Mouse (Mus musculus) hindbrain, embryonic 15.5 days (tissue): ENCODE data around the gene Aplp1. TPM values are rescaled to one million over a fixed set of nuclear protein-coding genes. Genes with fewer than 3 reads are reported as not detected.
A peak's percentile ranks its signal among the peaks of the same experiment; 100 is the strongest.

Experiments used
- ATAC-seq: fragments of 200-750 bp; cut with Nextera tagmentation; 2 replicates; pipeline ENCODE4 v1.8.0; 2017; ENCODE audit warnings: low read depth, moderate number of reproducible peaks, moderate TSS enrichment; ENCODE audit not compliant: low FRiP score
- H3K27ac ChIP-seq: fragments of 300-500 bp; sonication (generic); replicated peaks from 2 replicates; pipeline ENCODE4 v1.5.1; 2015; ENCODE audit warnings: mild to moderate bottlenecking, inconsistent platforms
- H3K27me3 ChIP-seq: fragments of 300-500 bp; sonication (generic); 2 replicates; pipeline ENCODE4 v1.6.1; 2015; ENCODE audit warnings: control low read depth, inconsistent platforms
- H3K36me3 ChIP-seq: fragments of 300-500 bp; sonication (generic); 2 replicates; pipeline ENCODE4 v1.6.1; 2015; ENCODE audit warnings: control low read depth, inconsistent platforms
- H3K4me1 ChIP-seq: fragments of 300-500 bp; sonication (generic); replicated peaks from 2 replicates; pipeline ENCODE4 v1.6.1; 2015; ENCODE audit warnings: control low read depth, inconsistent platforms
- H3K4me2 ChIP-seq: fragments of 300-500 bp; sonication (generic); 2 replicates; pipeline ENCODE4 v1.6.1; 2015; ENCODE audit warnings: moderate library complexity, mild to moderate bottlenecking, inconsistent platforms
- H3K4me3 ChIP-seq: fragments of 300-500 bp; sonication (generic); 2 replicates; pipeline ENCODE4 v1.5.1; 2015; ENCODE audit warnings: mild to moderate bottlenecking, inconsistent platforms
- H3K9ac ChIP-seq: fragments of 300-500 bp; sonication (generic); 2 replicates; pipeline ENCODE4 v1.6.1; 2015; ENCODE audit warnings: inconsistent platforms
- H3K9me3 ChIP-seq: fragments of 300-500 bp; sonication (generic); 2 replicates; pipeline ENCODE4 v1.6.1; 2016; ENCODE audit warnings: control low read depth, inconsistent platforms
- WGBS: fragments of 180-500 bp; shearing (Covaris S2); methylation state at CpG from one replicate; pipeline ENCODE4 v1.1.7; 2015; 5-methylcytosine and 5-hydroxymethylcytosine counted together
- polyA plus RNA-seq: library from polyadenylated mRNA; unstranded; fragments of >200 nt; fragmentation: Nextera tagmentation; extraction: Ambion mirVana; gene quantifications from 2 replicates; pipeline ENCODE4 v1.2.1, GENCODE M21; 2015

Aplp1 gene
- polyA plus RNA-seq, 1 experiment from 2014 or later: 762 TPM

DNA sequence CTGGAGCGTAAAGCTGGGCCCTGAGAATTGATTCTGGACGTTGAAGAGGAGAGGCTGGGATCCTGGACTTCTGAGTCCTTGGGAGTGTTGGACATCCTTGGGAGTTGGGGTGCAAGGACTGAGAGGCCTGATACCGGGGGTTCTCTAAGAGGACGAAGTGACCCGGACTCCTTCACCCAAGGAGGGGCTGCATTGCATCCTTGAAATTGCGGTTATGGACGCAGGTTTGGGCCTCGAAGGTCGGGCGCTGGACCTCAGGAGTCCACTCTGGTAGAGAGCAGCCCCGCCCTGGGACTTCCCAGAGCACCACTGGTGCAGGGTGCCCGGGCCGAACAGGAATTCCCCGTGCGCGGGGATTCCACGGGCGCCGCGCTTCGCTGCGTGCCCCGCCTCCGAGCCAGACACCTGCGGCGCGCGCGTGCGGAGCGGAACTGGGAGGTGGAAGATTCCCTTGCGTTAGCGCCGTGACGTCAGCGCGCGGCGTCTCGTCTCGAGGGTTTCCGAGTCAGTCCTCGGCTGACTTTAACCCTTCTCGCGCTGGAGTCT is 23.4 kb downstream of the Aplp1 start:
- H3K4me3 ChIP-seq: peak overlapping the region; percentile 74
- ATAC-seq: peak; percentile 90

DNA sequence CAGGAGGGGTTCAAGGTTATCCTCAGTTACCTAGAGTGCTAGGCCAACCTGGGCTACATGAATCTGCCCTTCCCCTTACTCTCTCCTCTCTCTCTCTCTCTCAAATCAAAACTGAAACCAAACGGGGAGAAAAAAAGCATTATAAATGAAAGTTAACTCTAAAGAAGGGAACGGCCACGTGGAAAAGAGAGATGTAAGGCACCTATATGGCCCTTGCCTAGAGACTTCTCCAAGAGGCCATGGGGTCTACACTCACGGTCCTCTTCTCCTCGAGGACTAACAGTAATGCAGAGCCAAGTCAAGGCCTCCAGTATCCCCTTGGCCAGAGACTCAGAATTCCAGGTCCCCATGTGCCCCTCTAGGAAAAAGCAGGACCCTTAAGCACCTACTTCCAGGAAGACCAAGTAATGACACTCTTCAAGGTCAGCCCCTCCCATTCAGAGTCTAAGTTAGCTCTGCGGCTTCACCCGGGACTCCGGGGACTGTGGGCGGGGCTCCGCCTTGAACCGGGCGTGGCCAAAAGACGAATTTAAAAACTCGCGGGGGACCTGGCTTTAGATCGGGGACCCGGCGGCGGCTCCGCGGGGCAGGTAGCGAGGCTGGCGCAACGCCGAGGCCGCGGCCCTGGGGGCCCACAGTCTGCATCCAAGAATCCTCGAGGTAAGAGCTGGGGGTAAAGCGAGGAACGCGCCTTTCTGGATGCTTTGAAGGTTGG is 24.0 kb downstream of the Aplp1 start, which contains the start of gene Nfkbid:
Gene Nfkbid (plus strand): TSS at position 558 of the 715 bp plus-strand sequence.
- 0 out of 2 replicates have a peak, but pooled peaks cover 6% of the 10 kb centered on the region for H3K36me3 ChIP-seq
- H3K9ac ChIP-seq: peak within 1 kb of the TSS; percentile 69
- H3K4me1 ChIP-seq: peaks cover 20% of the 10 kb centered on the region
- H3K9me3 ChIP-seq: no peaks in the 10 kb centered on the region
- 10% methylated on average over 31 of the region's 31 CpGs for WGBS
- peak within 1 kb of the TSS; percentile 96 for H3K4me2 ChIP-seq
- 0 out of 2 replicates have a peak, but pooled peaks have one; percentile 1 for ATAC-seq
- peak within 1 kb of the TSS; percentile 75 for H3K27ac ChIP-seq
- no peaks in the 10 kb centered on the region for H3K27me3 ChIP-seq
- peak within 1 kb of the TSS; percentile 74 for H3K4me3 ChIP-seq

More for the DNA sequence above, 23.4 kb downstream of the Aplp1 start:
- WGBS: under 1% methylated on average over 45 of the region's 45 CpGs
- peak overlapping the region; percentile 75 for H3K27ac ChIP-seq
- H3K27me3 ChIP-seq: no peaks in the 10 kb centered on the region
- H3K36me3 ChIP-seq: peaks cover 12% of the 10 kb centered on the region; the same call in 1 of the 2 replicates
- H3K4me2 ChIP-seq: peak overlapping the region; percentile 96
- no peaks in the 10 kb centered on the region for H3K9me3 ChIP-seq
- peak overlapping the region; percentile 69 for H3K9ac ChIP-seq
- H3K4me1 ChIP-seq: peaks cover 20% of the 10 kb centered on the region

DNA sequence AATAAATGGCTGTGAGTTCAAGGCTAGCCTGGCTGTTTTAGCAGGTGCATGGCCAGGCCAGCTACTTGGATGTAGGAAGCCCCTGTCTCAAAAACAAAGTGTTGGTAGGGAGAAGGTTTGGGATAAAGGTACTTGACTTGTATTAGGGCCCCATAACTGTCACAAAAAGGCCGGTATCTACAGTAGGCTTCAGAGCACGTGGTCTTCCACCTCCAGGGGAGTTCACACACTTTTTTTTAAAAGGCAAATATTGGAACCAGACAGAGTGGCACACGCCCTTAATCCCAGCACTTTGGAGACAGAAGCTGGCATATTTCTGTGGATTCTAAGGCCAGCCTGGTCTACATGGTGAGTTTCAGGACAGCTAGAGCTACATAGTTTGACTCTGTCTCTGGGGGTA is 24.7 kb downstream of the Aplp1 start:
- 87% methylated on average over 3 of the region's 3 CpGs for WGBS
- no peak overlapping the region for H3K4me3 ChIP-seq
- H3K36me3 ChIP-seq: 0 out of 2 replicates have a peak, but pooled peaks cover 2% of the 10 kb centered on the region
- ATAC-seq: no peak
- no peak overlapping the region for H3K9ac ChIP-seq
- H3K4me2 ChIP-seq: no peak overlapping the region
- peaks cover 20% of the 10 kb centered on the region for H3K4me1 ChIP-seq
- H3K27ac ChIP-seq: no peak overlapping the region
- no peaks in the 10 kb centered on the region for H3K27me3 ChIP-seq
- no peaks in the 10 kb centered on the region for H3K9me3 ChIP-seq

DNA sequence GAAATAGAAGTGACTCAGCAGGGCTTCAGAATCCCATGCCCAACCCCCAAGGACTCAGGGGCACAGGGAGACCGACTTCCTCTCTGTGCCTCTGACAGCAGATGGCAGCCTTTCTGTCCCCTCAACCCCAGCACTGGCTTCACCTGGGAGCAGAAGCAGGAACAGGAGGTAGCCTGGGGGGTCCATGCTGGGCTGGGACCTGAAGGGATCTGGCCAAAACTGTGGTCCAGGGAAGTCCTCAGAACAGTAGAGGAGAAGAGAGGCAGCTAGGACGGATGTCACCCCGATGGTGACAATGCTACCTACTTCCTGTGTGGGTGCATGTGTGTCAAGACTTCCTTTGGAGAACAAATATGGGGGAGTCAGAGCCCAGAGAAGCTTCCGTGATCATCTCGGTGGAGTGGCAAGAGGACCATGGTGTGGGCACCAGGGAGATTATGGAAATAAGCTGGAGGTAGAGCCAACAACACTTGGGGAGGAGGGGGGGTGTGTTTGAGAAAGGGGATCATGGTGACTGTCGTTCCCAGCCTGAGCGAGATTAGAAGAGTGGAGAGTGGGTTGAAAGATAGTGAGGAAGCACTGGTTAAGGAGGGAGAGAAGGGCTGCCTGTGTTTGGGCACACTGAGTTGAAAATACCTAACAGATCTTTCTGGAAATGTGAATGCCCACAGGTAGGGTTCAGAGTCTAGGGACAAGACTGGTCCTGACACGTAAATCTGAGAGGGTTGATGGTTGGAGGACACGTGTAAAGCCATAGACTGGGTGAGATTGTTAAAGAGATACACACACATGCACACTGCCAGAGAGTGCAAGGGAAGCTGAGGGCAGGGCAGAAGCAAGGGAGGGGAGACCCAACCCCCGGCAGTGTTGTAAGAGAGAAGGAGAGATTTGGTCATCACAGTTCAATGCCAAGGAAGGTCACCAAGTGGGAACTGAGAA is 25.5 kb downstream of the Aplp1 start, which contains the start of gene Hcst:
Gene Hcst (minus strand): TSS at position 294 of the 939 bp plus-strand sequence.
- no peak for ATAC-seq
- 76% methylated on average over 10 of the region's 10 CpGs for WGBS
- no peak within 1 kb of the TSS for H3K4me2 ChIP-seq
- no peak within 1 kb of the TSS for H3K9ac ChIP-seq
- no peak within 1 kb of the TSS for H3K4me3 ChIP-seq
- H3K27me3 ChIP-seq: no peaks in the 10 kb centered on the region
- H3K36me3 ChIP-seq: no peaks in the 10 kb centered on the region
- no peak within 1 kb of the TSS for H3K27ac ChIP-seq
- peaks cover 20% of the 10 kb centered on the region for H3K4me1 ChIP-seq
- no peaks in the 10 kb centered on the region for H3K9me3 ChIP-seq

DNA sequence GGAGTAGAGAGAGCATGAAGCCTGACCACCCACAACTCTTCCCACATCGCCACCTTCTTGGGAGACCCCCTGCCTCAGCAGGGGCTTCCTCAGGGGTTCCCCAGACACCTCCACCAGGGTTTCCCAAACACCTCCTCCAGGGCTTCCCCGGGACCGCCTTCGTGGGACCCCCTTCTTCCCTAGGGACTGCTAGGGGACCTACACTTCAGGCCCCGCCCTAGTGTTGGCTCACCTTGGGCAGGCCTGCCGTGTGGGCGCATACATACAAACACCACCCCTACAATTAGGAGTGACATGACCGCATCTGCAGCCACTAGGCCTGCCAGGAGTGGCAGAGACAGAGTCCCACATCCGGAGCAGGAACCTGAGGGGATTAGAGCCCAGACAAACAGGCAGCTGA is 27.5 kb downstream of the Aplp1 start:
- no peak overlapping the region for H3K4me3 ChIP-seq
- H3K27me3 ChIP-seq: no peaks in the 10 kb centered on the region
- H3K4me1 ChIP-seq: peaks cover 12% of the 10 kb centered on the region
- no peaks in the 10 kb centered on the region for H3K9me3 ChIP-seq
- H3K9ac ChIP-seq: no peak overlapping the region
- no peak overlapping the region for H3K4me2 ChIP-seq
- H3K36me3 ChIP-seq: no peaks in the 10 kb centered on the region
- 81% methylated on average over 9 of the region's 9 CpGs for WGBS
- no peak overlapping the region for H3K27ac ChIP-seq
- no peak for ATAC-seq

DNA sequence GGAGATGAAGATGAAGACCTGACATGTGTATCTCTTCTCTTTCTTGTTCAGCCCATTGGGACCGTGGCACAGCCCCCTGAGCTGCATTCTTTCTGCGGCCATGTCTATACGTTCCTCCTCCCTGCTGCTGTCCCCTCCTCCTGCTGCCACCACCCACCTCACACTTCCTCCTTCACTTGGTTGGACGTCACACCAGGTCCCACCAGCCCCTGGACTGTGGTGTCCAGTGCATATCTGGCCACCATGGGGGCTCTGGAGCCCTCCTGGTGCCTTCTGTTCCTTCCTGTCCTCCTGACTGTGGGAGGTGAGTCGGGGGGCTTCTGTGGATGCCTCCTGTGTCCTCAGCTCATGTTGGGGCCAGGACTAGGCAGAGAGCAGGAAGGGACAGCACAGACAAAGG is 31.7 kb downstream of the Aplp1 start, which contains the start of gene Tyrobp:
Gene Tyrobp (plus strand): TSS at position 165 of the 400 bp plus-strand sequence.
- Histone ChIP-seq H3K4me1 (no peaks in the 10 kb centered on the region), H3K27me3 (no peaks in the 10 kb centered on the region), H3K9me3 (no peaks in the 10 kb centered on the region), H3K27ac (no peak within 1 kb of the TSS), H3K9ac (no peak within 1 kb of the TSS), H3K4me2 (no peak within 1 kb of the TSS), H3K4me3 (no peak within 1 kb of the TSS), H3K36me3 (no peaks in the 10 kb centered on the region)
- ATAC-seq: no peak
- WGBS: 73% methylated on average over 5 of the region's 5 CpGs

DNA sequence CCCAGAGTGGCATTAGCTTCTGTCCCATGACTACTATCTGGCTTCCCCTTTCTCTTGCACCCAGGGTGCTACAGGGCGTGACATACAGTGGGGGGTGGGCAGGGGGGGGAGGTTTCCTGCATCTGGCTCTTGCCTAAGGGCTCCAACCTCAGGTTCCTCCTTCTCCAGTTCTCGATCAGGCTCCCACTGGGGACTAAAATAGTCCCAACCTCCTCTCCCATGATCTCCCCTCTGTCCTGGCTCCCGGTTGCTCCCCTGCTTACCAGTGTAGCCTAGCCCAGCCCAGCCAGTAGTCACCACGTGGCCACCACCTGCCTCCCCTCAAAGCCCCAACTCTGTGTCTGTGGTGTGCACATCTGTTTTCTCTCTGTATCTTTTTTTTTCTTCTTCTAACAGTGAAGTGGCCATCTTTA is 32.6 kb downstream of the Aplp1 start:
- no peaks in the 10 kb centered on the region for H3K4me1 ChIP-seq
- H3K9me3 ChIP-seq: no peaks in the 10 kb centered on the region
- H3K9ac ChIP-seq: no peak overlapping the region
- ATAC-seq: no peak; the same call in 1 of the 2 replicates
- no peaks in the 10 kb centered on the region for H3K27me3 ChIP-seq
- H3K4me3 ChIP-seq: no peak overlapping the region
- H3K36me3 ChIP-seq: no peaks in the 10 kb centered on the region
- WGBS: 64% methylated on average over 4 of the region's 4 CpGs
- H3K27ac ChIP-seq: no peak overlapping the region
- no peak overlapping the region for H3K4me2 ChIP-seq

DNA sequence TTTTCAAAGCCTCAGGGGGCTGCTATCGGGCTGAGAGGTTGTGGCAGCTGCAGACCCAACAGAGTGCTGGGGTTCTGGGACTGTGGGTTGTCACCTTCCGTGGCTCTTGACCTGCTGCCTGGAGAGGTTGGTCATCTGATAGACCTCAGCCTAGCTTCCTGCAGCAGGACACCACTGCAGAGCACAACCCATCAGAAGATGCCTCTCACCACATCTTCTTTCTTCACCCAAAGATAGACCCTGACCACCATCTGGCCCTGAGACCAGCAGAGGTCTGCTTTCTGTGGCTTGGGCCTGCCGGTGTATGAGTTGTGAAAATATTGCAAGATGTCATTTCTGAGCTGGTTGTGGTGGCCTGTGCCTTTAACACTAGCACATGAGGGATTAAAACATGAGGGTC is 34.3 kb downstream of the Aplp1 start:
- H3K4me2 ChIP-seq: no peak overlapping the region
- H3K27ac ChIP-seq: no peak overlapping the region
- no peak for ATAC-seq
- no peak overlapping the region for H3K4me3 ChIP-seq
- WGBS: 78% methylated on average over 3 of the region's 3 CpGs
- H3K9me3 ChIP-seq: no peaks in the 10 kb centered on the region
- no peak overlapping the region for H3K9ac ChIP-seq
- no peaks in the 10 kb centered on the region for H3K4me1 ChIP-seq
- H3K36me3 ChIP-seq: no peaks in the 10 kb centered on the region
- H3K27me3 ChIP-seq: no peaks in the 10 kb centered on the region

DNA sequence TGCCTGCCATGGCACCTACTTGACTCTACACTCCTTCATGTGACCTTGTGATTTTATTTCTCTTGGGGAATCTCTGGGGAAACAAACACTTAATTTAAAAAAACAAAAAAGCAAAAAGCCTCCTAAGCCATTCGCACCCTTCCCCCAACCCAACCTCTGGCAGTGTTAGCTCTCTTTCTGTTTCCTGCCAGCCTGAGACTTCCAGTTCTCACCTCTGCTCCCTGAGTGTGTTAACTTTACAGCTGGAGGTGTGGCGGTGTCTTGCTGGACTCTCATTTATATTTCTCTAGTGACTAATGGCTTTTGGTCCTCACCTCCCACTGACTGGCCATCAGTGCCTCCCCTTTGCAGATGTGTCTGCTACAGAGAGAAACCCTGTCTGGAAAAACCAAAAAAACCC is 35.5 kb downstream of the Aplp1 start:
- WGBS: 86% methylated on average over 2 of the region's 2 CpGs
- Histone ChIP-seq H3K4me1 (no peaks in the 10 kb centered on the region), H3K4me3 (no peak overlapping the region), H3K9ac (no peak overlapping the region), H3K4me2 (no peak overlapping the region), H3K27ac (no peak overlapping the region), H3K9me3 (no peaks in the 10 kb centered on the region), H3K36me3 (no peaks in the 10 kb centered on the region), H3K27me3 (no peaks in the 10 kb centered on the region)
- no peak for ATAC-seq

DNA sequence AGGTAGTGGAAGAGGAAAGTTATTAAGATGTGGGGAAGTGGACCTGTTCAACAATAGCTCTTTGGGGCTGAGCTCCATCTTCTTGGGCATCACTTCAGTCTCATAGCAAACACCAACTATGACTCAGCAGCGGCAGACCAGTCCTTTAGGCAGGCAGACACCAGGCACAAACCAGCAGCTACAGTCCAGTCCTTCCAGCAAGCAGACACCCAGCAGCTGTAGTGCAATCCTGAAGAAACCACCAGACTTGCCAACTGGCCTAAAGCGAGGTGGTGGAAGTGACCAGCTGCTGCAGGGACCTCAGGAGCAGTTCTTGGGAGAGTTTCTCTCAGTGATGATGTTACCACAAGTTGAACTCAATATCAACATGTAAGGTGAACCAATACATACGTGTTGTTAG is 36.7 kb downstream of the Aplp1 start:
- ATAC-seq: no peak
- no peaks in the 10 kb centered on the region for H3K27me3 ChIP-seq
- no peak overlapping the region for H3K4me2 ChIP-seq
- H3K9ac ChIP-seq: no peak overlapping the region
- WGBS: 85% methylated on average over 3 of the region's 3 CpGs
- no peaks in the 10 kb centered on the region for H3K36me3 ChIP-seq
- H3K9me3 ChIP-seq: no peaks in the 10 kb centered on the region
- no peak overlapping the region for H3K27ac ChIP-seq
- no peak overlapping the region for H3K4me3 ChIP-seq
- no peaks in the 10 kb centered on the region for H3K4me1 ChIP-seq

DNA sequence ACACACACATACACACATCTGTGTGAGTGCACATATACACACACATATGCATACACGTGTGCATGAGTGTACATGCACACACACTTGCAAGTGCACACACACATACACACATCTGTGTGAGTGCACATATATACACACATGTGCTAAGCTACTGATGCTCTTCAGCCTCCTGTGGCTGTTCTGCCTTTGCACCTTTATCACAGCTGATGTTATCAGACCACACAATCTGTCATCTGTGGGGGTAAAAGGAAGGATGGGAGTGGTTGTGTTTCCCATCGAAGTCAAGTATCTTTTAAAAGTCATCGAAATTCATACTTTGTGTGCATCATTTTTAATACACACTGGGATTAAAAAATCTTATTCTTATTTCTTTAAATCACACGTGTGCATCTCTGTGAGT is 43.0 kb downstream of the Aplp1 start:
- Histone ChIP-seq H3K4me1 (0 out of 2 replicates have a peak, but pooled peaks cover 4% of the 10 kb centered on the region), H3K36me3 (no peaks in the 10 kb centered on the region), H3K27ac (no peak overlapping the region), H3K9ac (no peak overlapping the region), H3K4me2 (no peak overlapping the region), H3K9me3 (no peaks in the 10 kb centered on the region), H3K4me3 (no peak overlapping the region), H3K27me3 (no peaks in the 10 kb centered on the region)
- no peak for ATAC-seq
- 74% methylated on average over 4 of the region's 4 CpGs for WGBS
